Mouse (Mus musculus) heart, embryonic 14.5 days (tissue): Measurements from ENCODE around the gene Cox15. TPM values are rescaled to one million over a fixed set of nuclear protein-coding genes. Genes with fewer than 3 reads are reported as not detected.

Experiments used
- ATAC-seq: fragments of 200-750 bp; cut with Nextera tagmentation; 2 replicates; pipeline ENCODE4 v1.8.0; 2017; ENCODE audit warnings: low read depth, moderate TSS enrichment; ENCODE audit not compliant: insufficient number of reproducible peaks, insufficient read depth, low FRiP score
- H3K27ac ChIP-seq, 2 experiments: fragments of 200-500 bp in 1 of 2; fragments of 300-500 bp in 1 of 2; sonication (generic) in 1 of 2; replicated peaks in 1 of 2; 2 replicates each; pipeline ENCODE4 v1.5.1; 2012 to 2014; ENCODE audit warnings: low read depth in 2 of 2, low read length in 2 of 2, control low read depth in 1 of 2, mild to moderate bottlenecking in 1 of 2, mixed read lengths in 1 of 2; ENCODE audit not compliant: control insufficient read depth in 1 of 2, insufficient read depth in 1 of 2
- H3K27me3 ChIP-seq: fragments of 300-500 bp; sonication (generic); 2 replicates; pipeline ENCODE4 v1.6.1; 2014; ENCODE audit warnings: mild to moderate bottlenecking, low read length, control low read depth; ENCODE audit not compliant: control insufficient read depth, insufficient read depth
- H3K36me3 ChIP-seq: fragments of 300-500 bp; sonication (generic); 2 replicates; pipeline ENCODE4 v1.6.1; 2014; ENCODE audit warnings: mild to moderate bottlenecking, control low read depth, low read length, mixed read lengths; ENCODE audit not compliant: control insufficient read depth, insufficient read depth
- H3K4me1 ChIP-seq, 2 experiments: fragments of 200-500 bp in 1 of 2; fragments of 300-500 bp in 1 of 2; sonication (generic) in 1 of 2; 2 replicates each; pipeline ENCODE4 v1.6.1; 2012 to 2014; ENCODE audit warnings: low read length in 2 of 2, control low read depth in 1 of 2, mixed read lengths in 1 of 2; ENCODE audit not compliant: control insufficient read depth in 2 of 2, insufficient read depth in 2 of 2
- H3K4me2 ChIP-seq: fragments of 300-500 bp; sonication (generic); 2 replicates; pipeline ENCODE4 v1.6.1; 2014; ENCODE audit warnings: mild to moderate bottlenecking, low read length
- H3K4me3 ChIP-seq, 2 experiments: fragments of 200-500 bp in 1 of 2; fragments of 300-500 bp in 1 of 2; sonication (generic) in 1 of 2; 2 replicates each; pipeline ENCODE4 v1.5.1; 2012 to 2014; ENCODE audit warnings: low read length in 2 of 2, mild to moderate bottlenecking in 2 of 2, control low read depth in 1 of 2, low read depth in 1 of 2, moderate library complexity in 1 of 2; ENCODE audit not compliant: control insufficient read depth in 1 of 2, insufficient read depth in 1 of 2
- H3K9ac ChIP-seq: fragments of 300-500 bp; sonication (generic); 2 replicates; pipeline ENCODE4 v1.6.1; 2014; ENCODE audit warnings: mild to moderate bottlenecking, low read length
- H3K9me3 ChIP-seq: fragments of 300-500 bp; sonication (generic); 2 replicates; pipeline ENCODE4 v1.6.1; 2016; ENCODE audit warnings: low read length, control low read depth; ENCODE audit not compliant: control insufficient read depth
- WGBS: fragments of 180-500 bp; shearing (Covaris S2); extraction: QIAGEN DNeasy Blood & Tissue Kit; methylation state at CpG from one replicate; pipeline ENCODE4 v1.1.7; 2014; 5-methylcytosine and 5-hydroxymethylcytosine counted together
- polyA plus RNA-seq: library from polyadenylated mRNA; unstranded; fragments of >200 nt; fragmentation: Nextera tagmentation; extraction: Ambion mirVana; gene quantifications from 2 replicates; pipeline ENCODE4 v1.2.1, GENCODE M21; 2014

The Cox15 gene
- polyA plus RNA-seq, result 10.0 and 11.3 TPM in 2 replicates

- no peaks in the 10 kb centered on the region for H3K9me3 ChIP-seq
- H3K9ac ChIP-seq, result peak within 1 kb of the TSS; percentile 89
- under 1% methylated on average over 62 of the region's 62 CpGs for WGBS
- H3K4me1 ChIP-seq, result peaks cover 4 to 8% of the 10 kb centered on the region in 2 experiments; a peak in 2 of 4 replicates
- H3K27ac ChIP-seq, result peak within 1 kb of the TSS; percentile 94 to 97
- peak within 1 kb of the TSS; percentile 73 for H3K4me2 ChIP-seq
- peak within 1 kb of the TSS; percentile 73 to 76 for H3K4me3 ChIP-seq
- ATAC-seq, result peak; percentile 84
- no peaks in the 10 kb centered on the region for H3K27me3 ChIP-seq
- peaks cover 37% of the 10 kb centered on the region for H3K36me3 ChIP-seq
Observed at GRCm38 (mm10) chr19:43752489-43753225, at the start of gene Cox15, which contains the start of gene Cutc. Gene Cox15 (minus strand): TSS chr19:43753000. Gene Cutc (plus strand): TSS chr19:43752996.

- Histone ChIP-seq H3K4me3 (no peak overlapping the region), H3K27me3 (no peaks in the 10 kb centered on the region), H3K9me3 (no peaks in the 10 kb centered on the region), H3K9ac (no peak overlapping the region), H3K36me3 (no peaks in the 10 kb centered on the region), H3K4me2 (no peak overlapping the region), H3K27ac (no peak overlapping the region), H3K4me1 (no peaks in the 10 kb centered on the region)
- ATAC-seq, result no peak
- WGBS, result 72% methylated on average over 9 of the region's 9 CpGs
Observed at GRCm38 (mm10) chr19:43801427-43802051, 48.7 kb upstream of the Cox15 start.

GRCm38 (mm10) chr19:43797216-43797615 is 44.4 kb upstream of the Cox15 start:
- ATAC-seq, result no peak
- 58% methylated on average over 5 of the region's 5 CpGs for WGBS
- Histone ChIP-seq H3K9ac (no peak overlapping the region), H3K4me1 (no peaks in the 10 kb centered on the region), H3K4me2 (no peak overlapping the region), H3K4me3 (no peak overlapping the region), H3K36me3 (no peaks in the 10 kb centered on the region), H3K27me3 (no peaks in the 10 kb centered on the region), H3K9me3 (no peaks in the 10 kb centered on the region), H3K27ac (no peak overlapping the region)

- ATAC-seq, result no peak
- H3K4me2 ChIP-seq, result no peak overlapping the region
- H3K4me1 ChIP-seq, result no peaks in the 10 kb centered on the region
- H3K9ac ChIP-seq, result no peak overlapping the region
- no peaks in the 10 kb centered on the region for H3K9me3 ChIP-seq
- no peaks in the 10 kb centered on the region for H3K36me3 ChIP-seq
- H3K4me3 ChIP-seq, result no peak overlapping the region
- H3K27ac ChIP-seq, result no peak overlapping the region
- 66% methylated on average over 8 of the region's 8 CpGs for WGBS
- H3K27me3 ChIP-seq, result no peaks in the 10 kb centered on the region
Observed at GRCm38 (mm10) chr19:43795511-43795910, 42.7 kb upstream of the Cox15 start.

- Histone ChIP-seq H3K36me3 (no peaks in the 10 kb centered on the region), H3K9me3 (no peaks in the 10 kb centered on the region), H3K4me3 (no peak overlapping the region), H3K4me2 (no peak overlapping the region), H3K9ac (no peak overlapping the region), H3K4me1 (no peaks in the 10 kb centered on the region), H3K27me3 (no peaks in the 10 kb centered on the region), H3K27ac (no peak overlapping the region)
- WGBS, result 84% methylated on average over 1 of the region's 1 CpGs
- ATAC-seq, result no peak
Observed at GRCm38 (mm10) chr19:43793951-43794350, 41.2 kb upstream of the Cox15 start.

GRCm38 (mm10) chr19:43792537-43792936 is 39.7 kb upstream of the Cox15 start:
- no peak overlapping the region for H3K9ac ChIP-seq
- H3K27me3 ChIP-seq, result no peaks in the 10 kb centered on the region
- no peak overlapping the region for H3K4me3 ChIP-seq
- H3K27ac ChIP-seq, result no peak overlapping the region
- ATAC-seq, result no peak
- H3K9me3 ChIP-seq, result no peaks in the 10 kb centered on the region
- H3K4me2 ChIP-seq, result no peak overlapping the region
- H3K36me3 ChIP-seq, result no peaks in the 10 kb centered on the region
- 86% methylated on average over 4 of the region's 4 CpGs for WGBS
- H3K4me1 ChIP-seq, result no peaks in the 10 kb centered on the region

GRCm38 (mm10) chr19:43789817-43790216 is 37.0 kb upstream of the Cox15 start:
- Histone ChIP-seq H3K4me2 (no peak overlapping the region), H3K9me3 (no peaks in the 10 kb centered on the region), H3K4me1 (no peaks in the 10 kb centered on the region), H3K36me3 (no peaks in the 10 kb centered on the region), H3K27ac (no peak overlapping the region), H3K4me3 (no peak overlapping the region), H3K9ac (no peak overlapping the region), H3K27me3 (no peaks in the 10 kb centered on the region)
- ATAC-seq, result no peak
- WGBS, result 86% methylated on average over 7 of the region's 7 CpGs
